Mouse (Mus musculus) stomach, embryonic 15.5 days (tissue): ENCODE measurements around the gene Wdr49. TPM values are rescaled to one million over a fixed set of nuclear protein-coding genes. Genes with fewer than 3 reads are reported as not detected.
"Not testable (repeated sequence)": the region's sequence is repeated elsewhere in the genome, so short reads cannot be mapped to it uniquely, and the experiment has no call there.

ENCODE experiments used
- ATAC-seq: fragments of 200-750 bp; cut with Nextera tagmentation; 2 replicates; pipeline ENCODE4 v1.8.0; 2017; ENCODE audit warnings: low read depth, moderate number of reproducible peaks, moderate TSS enrichment; ENCODE audit not compliant: insufficient read depth, low FRiP score
- H3K27ac ChIP-seq: fragments of 300-500 bp; sonication (generic); 2 replicates; pipeline ENCODE4 v1.5.1; 2015; ENCODE audit warnings: mild to moderate bottlenecking, inconsistent platforms
- H3K27me3 ChIP-seq: fragments of 300-500 bp; sonication (generic); replicated peaks from 2 replicates; pipeline ENCODE4 v1.6.1; 2015; ENCODE audit warnings: inconsistent platforms
- H3K36me3 ChIP-seq: fragments of 300-500 bp; sonication (generic); 2 replicates; pipeline ENCODE4 v1.6.1; 2015; ENCODE audit warnings: inconsistent platforms
- H3K4me1 ChIP-seq: fragments of 300-500 bp; sonication (generic); 2 replicates; pipeline ENCODE4 v1.6.1; 2015; ENCODE audit warnings: inconsistent platforms
- H3K4me2 ChIP-seq: fragments of 300-500 bp; sonication (generic); 2 replicates; pipeline ENCODE4 v1.6.1; 2015; ENCODE audit warnings: mild to moderate bottlenecking, inconsistent platforms
- H3K4me3 ChIP-seq: fragments of 300-500 bp; sonication (generic); replicated peaks from 2 replicates; pipeline ENCODE4 v1.5.1; 2015; ENCODE audit warnings: inconsistent platforms
- H3K9ac ChIP-seq: fragments of 300-500 bp; sonication (generic); 2 replicates; pipeline ENCODE4 v1.6.1; 2015; ENCODE audit warnings: inconsistent platforms
- H3K9me3 ChIP-seq: fragments of 300-500 bp; sonication (generic); 2 replicates; pipeline ENCODE4 v1.6.1; 2016; ENCODE audit warnings: inconsistent platforms
- WGBS: fragments of 180-500 bp; shearing (Covaris S2); methylation state at CpG from one replicate; pipeline ENCODE4 v1.1.7; 2015; 5-methylcytosine and 5-hydroxymethylcytosine counted together
- polyA plus RNA-seq: library from polyadenylated mRNA; unstranded; fragments of >200 nt; fragmentation: Nextera tagmentation; extraction: Ambion mirVana; gene quantifications from 2 replicates; pipeline ENCODE4 v1.2.1, GENCODE M21; 2015

Wdr49 gene
- polyA plus RNA-seq, 1 experiment from 2014 or later = not detected

DNA sequence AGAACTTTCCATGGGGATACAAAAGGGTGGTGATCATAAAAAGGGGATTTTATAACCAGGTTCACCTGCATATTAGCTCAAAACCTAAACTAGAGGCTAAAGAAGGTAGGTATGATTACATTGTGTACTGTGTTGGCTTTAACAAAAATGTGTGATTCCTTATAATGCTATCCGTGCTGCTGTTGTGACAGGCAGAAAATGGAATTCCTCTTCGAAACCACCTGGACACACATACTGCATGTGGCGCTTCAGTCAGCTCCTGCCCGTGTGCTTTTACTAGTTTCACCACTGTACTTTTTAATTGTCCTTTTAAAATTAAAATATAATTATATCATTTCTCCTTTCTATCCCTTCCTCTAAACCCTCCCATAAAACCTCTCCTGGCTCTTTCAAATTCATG is 86.0 kb downstream of the Wdr49 start:
- ATAC-seq = no peak
- Histone ChIP-seq H3K4me3 (no peak overlapping the region), H3K9me3 (no peaks in the 10 kb centered on the region), H3K27ac (no peak overlapping the region), H3K4me1 (no peaks in the 10 kb centered on the region), H3K4me2 (no peak overlapping the region), H3K27me3 (no peaks in the 10 kb centered on the region), H3K36me3 (no peaks in the 10 kb centered on the region), H3K9ac (no peak overlapping the region)
- 86% methylated on average over 4 of the region's 4 CpGs for WGBS

DNA sequence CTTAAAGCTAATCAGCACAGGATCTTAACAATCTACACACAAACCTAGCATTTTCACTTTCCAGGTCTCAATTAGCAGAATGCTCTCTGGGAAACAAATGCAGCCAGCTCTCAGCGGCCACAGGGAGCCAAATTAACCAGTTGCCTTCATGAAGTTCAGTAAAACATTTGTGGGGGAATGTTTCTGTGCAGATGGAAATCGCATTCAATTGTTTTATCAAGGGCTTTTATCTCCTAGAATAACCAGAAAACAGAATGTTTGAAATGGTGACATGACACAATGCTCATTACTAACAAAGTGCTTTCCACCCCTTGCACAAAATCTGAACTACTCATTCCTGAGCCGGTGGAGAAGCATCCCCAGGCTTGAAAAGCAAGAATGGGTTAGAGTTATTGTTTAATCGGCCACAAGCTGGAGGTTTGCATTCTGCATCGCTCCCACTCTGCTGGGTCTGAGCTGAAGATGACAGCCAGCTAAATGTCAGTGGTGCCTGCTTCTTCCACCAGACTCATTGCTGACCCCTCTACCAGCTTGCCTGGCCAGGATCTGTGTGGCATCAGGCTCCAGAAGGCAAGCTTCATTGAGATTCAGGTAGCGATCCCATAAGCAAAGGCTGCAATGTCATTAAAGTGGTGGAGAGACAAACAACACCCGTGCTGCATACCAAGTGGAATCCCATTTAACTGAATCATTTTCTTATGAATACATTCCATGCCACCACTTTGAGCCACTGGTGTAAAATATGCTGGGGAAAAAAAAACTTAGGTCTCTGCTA is 86.6 kb downstream of the Wdr49 start:
- no peaks in the 10 kb centered on the region for H3K27me3 ChIP-seq
- no peak overlapping the region for H3K4me3 ChIP-seq
- H3K9ac ChIP-seq = no peak overlapping the region
- H3K4me2 ChIP-seq = no peak overlapping the region
- H3K27ac ChIP-seq = no peak overlapping the region
- H3K4me1 ChIP-seq = no peaks in the 10 kb centered on the region
- no peaks in the 10 kb centered on the region for H3K36me3 ChIP-seq
- ATAC-seq = no peak
- WGBS = 68% methylated on average over 7 of the region's 7 CpGs
- no peaks in the 10 kb centered on the region for H3K9me3 ChIP-seq

DNA sequence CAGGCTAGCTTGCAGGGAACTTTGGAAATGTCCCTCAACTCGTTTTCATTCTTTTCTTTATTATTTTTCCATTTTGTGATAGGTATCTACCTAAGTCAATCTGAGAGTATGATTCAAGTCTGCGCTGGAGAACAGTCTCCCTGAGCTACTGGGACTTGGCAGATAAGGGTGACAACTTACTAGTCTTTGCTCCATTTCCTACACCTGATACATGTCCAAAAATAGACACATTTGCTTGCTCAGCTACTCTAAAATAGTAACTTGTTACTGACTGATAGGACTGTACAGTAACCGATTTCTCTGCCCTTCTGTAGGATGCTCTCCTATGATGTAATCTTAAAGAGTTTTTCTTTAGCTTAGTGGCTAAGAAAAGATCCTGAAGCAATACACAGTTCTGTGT is 87.5 kb downstream of the Wdr49 start:
- ATAC-seq = no peak
- H3K36me3 ChIP-seq = no peaks in the 10 kb centered on the region
- no peak overlapping the region for H3K9ac ChIP-seq
- H3K9me3 ChIP-seq = no peaks in the 10 kb centered on the region
- no peaks in the 10 kb centered on the region for H3K27me3 ChIP-seq
- no peak overlapping the region for H3K27ac ChIP-seq
- H3K4me1 ChIP-seq = no peaks in the 10 kb centered on the region
- no peak overlapping the region for H3K4me2 ChIP-seq
- H3K4me3 ChIP-seq = no peak overlapping the region
- WGBS = 66% methylated on average over 3 of the region's 3 CpGs

DNA sequence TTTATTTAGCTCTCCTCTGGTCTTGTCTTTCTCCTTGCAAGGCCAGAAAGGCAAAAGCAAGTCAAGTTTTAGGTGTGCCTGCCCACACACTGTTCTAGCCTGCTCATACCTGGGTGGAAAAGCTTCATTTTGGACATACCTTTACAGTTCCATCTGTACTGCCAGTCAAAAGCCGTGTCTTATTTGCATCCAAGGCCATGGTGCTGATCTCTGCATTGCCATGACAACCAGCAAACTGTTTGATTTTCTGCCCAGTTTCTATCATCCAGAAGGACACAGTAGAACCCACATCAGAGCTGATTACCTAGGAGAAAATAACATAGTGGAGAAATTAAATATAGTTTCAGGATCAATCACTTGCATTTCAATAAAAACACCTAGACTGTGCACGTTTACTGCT is 100.2 kb downstream of the Wdr49 start:
- Histone ChIP-seq H3K27ac (no peak overlapping the region), H3K4me2 (no peak overlapping the region), H3K4me1 (no peaks in the 10 kb centered on the region), H3K9ac (no peak overlapping the region), H3K4me3 (no peak overlapping the region), H3K9me3 (no peaks in the 10 kb centered on the region), H3K36me3 (no peaks in the 10 kb centered on the region), H3K27me3 (no peaks in the 10 kb centered on the region)
- 50% methylated on average over 2 of the region's 2 CpGs for WGBS
- ATAC-seq = no peak

DNA sequence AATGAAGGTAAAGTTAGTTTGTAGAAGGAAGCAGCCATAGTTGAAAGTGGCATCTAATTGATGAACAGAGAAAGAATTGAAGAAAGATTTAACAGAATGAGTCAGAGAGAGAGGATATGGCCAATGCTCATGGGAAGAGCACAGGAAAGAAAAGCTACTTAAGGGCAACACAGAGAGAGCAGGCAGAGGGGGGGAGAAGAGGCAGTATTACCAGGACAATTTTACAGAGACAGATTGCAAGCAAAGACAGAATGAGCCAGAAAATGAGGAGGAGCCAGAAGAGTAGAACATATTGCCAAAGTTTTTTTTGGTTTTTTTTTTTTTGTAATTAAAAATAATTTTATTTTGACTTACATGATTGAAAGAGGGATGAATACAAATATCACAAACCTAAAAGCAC is 128.0 kb downstream of the Wdr49 start:
- H3K9ac ChIP-seq = no peak overlapping the region
- no peak overlapping the region for H3K4me3 ChIP-seq
- no peak for ATAC-seq
- H3K4me2 ChIP-seq = no peak overlapping the region
- H3K9me3 ChIP-seq = no peaks in the 10 kb centered on the region
- no peaks in the 10 kb centered on the region for H3K36me3 ChIP-seq
- H3K4me1 ChIP-seq = no peaks in the 10 kb centered on the region
- H3K27ac ChIP-seq = no peak overlapping the region
- no peaks in the 10 kb centered on the region for H3K27me3 ChIP-seq

DNA sequence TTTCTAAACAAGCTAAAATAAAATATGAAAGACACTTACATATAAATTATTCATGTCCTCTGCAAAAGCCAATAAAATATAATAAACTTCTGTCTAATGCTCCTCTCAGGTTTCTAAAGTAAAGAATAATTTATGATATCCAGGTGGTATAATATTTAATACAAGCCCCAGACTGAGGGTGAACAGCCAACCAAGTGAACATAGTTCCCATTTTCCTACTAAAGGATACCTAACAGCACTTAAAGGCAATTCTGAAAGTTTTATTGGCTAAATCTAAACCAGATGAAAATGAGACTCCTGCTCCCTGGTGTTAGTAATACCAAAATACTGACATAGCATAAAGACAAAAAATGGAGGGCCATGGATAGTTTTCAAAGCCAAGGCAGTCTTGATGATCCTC is 144.8 kb downstream of the Wdr49 start:
- Histone ChIP-seq H3K36me3 (no peaks in the 10 kb centered on the region), H3K4me2 (no peak overlapping the region), H3K27me3 (no peaks in the 10 kb centered on the region), H3K27ac (no peak overlapping the region), H3K9me3 (no peaks in the 10 kb centered on the region), H3K4me3 (no peak overlapping the region), H3K9ac (no peak overlapping the region), H3K4me1 (no peaks in the 10 kb centered on the region)
- ATAC-seq = no peak

DNA sequence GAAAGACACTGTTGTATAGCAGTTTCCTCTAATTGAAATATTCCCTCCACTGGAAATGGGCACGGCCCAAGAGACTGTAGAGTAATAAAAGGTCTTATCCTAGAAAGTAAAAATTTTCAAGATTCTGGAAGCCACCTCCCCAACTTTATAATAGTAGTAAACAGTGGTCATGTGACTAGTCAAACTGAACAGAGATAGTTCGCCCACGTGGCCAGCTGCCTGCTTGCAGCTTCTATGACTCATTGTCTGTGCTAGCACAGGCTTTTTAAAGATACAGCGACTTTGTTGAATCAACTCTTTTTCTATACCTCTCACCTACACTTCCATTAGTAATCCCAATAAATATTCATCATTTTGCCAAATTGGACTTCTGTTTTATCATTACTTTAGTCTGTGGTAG is 161.0 kb downstream of the Wdr49 start:
- H3K27me3 ChIP-seq = no peaks in the 10 kb centered on the region
- H3K9me3 ChIP-seq = no peaks in the 10 kb centered on the region
- 69% methylated on average over 4 of the region's 4 CpGs for WGBS
- no peak overlapping the region for H3K4me2 ChIP-seq
- H3K4me1 ChIP-seq = no peaks in the 10 kb centered on the region
- no peak for ATAC-seq
- H3K9ac ChIP-seq = no peak overlapping the region
- no peaks in the 10 kb centered on the region for H3K36me3 ChIP-seq
- no peak overlapping the region for H3K4me3 ChIP-seq
- H3K27ac ChIP-seq = no peak overlapping the region

DNA sequence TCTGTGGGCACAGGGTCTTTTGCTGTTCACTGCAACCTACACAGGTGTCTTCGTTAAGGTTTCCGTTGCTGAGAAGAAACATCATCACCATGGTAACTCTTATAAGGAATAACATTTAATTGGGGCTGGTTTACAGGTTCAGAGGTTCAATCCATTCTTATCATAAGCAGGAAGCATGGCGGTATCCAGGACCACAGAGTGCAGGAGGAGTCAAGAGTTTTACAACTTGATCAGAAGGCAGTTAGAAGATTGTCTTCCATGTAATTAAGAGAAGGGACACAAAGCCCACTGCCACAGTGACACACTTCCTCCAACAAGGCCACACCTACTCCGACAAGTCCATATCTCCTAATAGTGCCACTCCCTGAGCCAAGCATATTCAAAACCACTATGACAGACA is 173.1 kb downstream of the Wdr49 start:
- no peak overlapping the region for H3K27ac ChIP-seq
- H3K4me2 ChIP-seq = no peak overlapping the region
- H3K36me3 ChIP-seq = no peaks in the 10 kb centered on the region
- no peak overlapping the region for H3K9ac ChIP-seq
- no peaks in the 10 kb centered on the region for H3K9me3 ChIP-seq
- H3K4me1 ChIP-seq = no peaks in the 10 kb centered on the region
- WGBS = 82% methylated on average over 4 of the region's 4 CpGs
- H3K4me3 ChIP-seq = no peak overlapping the region
- no peaks in the 10 kb centered on the region for H3K27me3 ChIP-seq
- ATAC-seq = no peak

DNA sequence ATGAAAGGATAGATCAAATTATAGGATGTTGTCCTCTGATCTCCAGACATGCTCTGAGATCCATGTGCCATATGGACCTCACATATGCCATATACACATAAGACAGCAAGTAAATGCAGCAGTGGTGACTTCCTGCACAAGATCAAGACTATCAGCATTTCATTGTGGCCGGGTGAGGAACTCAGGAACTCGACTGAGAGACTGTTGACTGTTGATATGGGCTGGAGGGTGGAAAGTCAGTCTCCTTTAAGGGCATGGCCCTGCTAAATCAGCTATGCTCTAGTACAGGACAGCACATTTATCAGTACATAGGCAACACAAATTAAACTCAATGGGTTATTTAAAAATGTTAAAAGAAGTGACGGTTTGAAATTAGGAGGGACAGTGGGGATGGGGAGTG is 173.7 kb downstream of the Wdr49 start:
- 67% methylated on average over 3 of the region's 3 CpGs for WGBS
- H3K4me1 ChIP-seq = no peaks in the 10 kb centered on the region
- H3K9ac ChIP-seq = no peak overlapping the region
- H3K36me3 ChIP-seq = no peaks in the 10 kb centered on the region
- H3K9me3 ChIP-seq = no peaks in the 10 kb centered on the region
- H3K27me3 ChIP-seq = no peaks in the 10 kb centered on the region
- no peak overlapping the region for H3K4me3 ChIP-seq
- no peak overlapping the region for H3K4me2 ChIP-seq
- no peak overlapping the region for H3K27ac ChIP-seq
- no peak for ATAC-seq

DNA sequence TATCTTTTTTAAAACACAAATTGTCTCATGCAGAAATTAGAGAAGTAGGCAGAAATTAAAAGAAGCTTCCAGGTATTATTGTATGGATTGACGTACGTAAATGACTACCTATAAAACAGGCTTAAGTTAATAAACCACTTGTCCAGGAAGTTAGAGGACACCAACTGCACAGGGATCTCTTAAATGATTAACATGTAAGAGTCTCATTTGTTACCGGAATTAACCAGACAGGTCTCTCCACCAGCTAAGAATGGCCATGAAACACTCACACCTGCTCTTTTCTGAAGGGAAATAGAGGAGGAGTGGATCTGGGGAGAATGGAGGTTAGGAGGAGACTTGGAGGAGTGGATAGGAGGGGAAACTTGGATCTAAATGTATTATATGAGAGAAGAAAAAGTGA is 176.4 kb downstream of the Wdr49 start:
- no peaks in the 10 kb centered on the region for H3K36me3 ChIP-seq
- no peak overlapping the region for H3K4me2 ChIP-seq
- no peak for ATAC-seq
- H3K4me1 ChIP-seq = no peaks in the 10 kb centered on the region
- H3K9me3 ChIP-seq = no peaks in the 10 kb centered on the region
- WGBS = 84% methylated on average over 3 of the region's 3 CpGs
- no peak overlapping the region for H3K27ac ChIP-seq
- no peak overlapping the region for H3K9ac ChIP-seq
- no peaks in the 10 kb centered on the region for H3K27me3 ChIP-seq
- H3K4me3 ChIP-seq = no peak overlapping the region

DNA sequence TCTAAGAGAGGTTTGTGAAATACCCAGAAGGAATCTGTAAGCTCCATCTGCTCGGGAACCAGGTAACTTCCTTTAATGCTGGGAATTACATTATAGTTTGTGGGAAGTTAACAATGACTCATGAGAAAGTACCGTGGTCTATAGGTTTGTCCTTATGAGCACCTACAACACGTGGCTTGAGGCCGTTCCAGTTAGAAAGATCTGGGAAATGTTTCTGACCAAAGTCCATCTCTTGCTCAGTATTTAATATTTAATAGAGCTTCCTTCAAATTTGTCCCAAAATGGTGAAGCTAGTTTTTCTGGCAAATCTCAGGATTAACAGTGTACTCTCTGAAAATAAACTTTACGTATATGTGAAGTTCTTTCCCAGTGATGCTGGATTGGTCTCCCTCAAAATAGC is 177.3 kb downstream of the Wdr49 start:
- 89% methylated on average over 5 of the region's 5 CpGs for WGBS
- Histone ChIP-seq H3K36me3 (no peaks in the 10 kb centered on the region), H3K27me3 (no peaks in the 10 kb centered on the region), H3K4me2 (no peak overlapping the region), H3K9ac (no peak overlapping the region), H3K4me3 (no peak overlapping the region), H3K9me3 (no peaks in the 10 kb centered on the region), H3K27ac (no peak overlapping the region), H3K4me1 (no peaks in the 10 kb centered on the region)
- no peak for ATAC-seq

DNA sequence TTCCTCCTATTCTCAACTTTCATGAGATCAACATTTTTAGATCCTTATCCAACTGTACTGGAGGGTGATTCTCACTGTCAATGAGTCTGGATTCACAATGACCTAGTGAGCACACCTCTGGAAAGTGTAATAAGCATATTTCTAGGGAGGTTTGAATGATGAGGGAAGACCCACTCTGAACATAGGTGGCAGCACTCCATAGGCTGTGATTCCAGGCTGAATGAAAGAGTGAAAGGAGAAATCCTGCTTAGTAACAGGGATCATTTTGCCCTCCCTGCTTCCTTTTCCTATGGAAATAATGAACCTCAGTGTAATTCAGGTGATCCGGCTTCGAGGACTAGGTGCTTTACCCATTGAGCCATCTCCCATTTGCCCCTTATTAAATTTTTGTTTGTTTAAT is 180.9 kb downstream of the Wdr49 start:
- ATAC-seq = no peak
- no peak overlapping the region for H3K4me3 ChIP-seq
- no peak overlapping the region for H3K9ac ChIP-seq
- WGBS = 86% methylated on average over 2 of the region's 2 CpGs
- no peaks in the 10 kb centered on the region for H3K9me3 ChIP-seq
- H3K27ac ChIP-seq = no peak overlapping the region
- no peaks in the 10 kb centered on the region for H3K27me3 ChIP-seq
- H3K36me3 ChIP-seq = no peaks in the 10 kb centered on the region
- H3K4me1 ChIP-seq = no peaks in the 10 kb centered on the region
- H3K4me2 ChIP-seq = no peak overlapping the region

DNA sequence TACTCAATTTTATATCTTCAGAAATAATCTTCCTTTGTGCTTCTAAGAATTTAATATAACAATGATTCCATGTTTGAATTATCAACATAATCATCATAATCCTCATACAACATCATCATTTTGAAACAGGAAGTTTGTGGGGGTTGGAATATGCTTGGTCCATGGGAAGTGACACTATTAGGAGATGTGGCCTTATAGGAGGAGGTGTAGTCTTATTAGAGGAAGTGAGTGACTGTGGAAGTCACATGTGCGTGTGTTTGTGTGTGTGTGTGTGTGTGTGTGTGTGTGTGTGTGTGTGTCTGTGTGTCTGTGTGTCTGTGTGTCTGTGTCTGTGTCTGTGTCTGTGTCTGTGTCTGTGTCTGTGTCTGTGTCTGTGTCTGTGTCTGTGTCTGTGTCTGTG is 182.5 kb downstream of the Wdr49 start:
- H3K9ac ChIP-seq, H3K4me3 ChIP-seq, H3K36me3 ChIP-seq, H3K4me2 ChIP-seq, H3K9me3 ChIP-seq, ATAC-seq, H3K4me1 ChIP-seq, H3K27ac ChIP-seq, H3K27me3 ChIP-seq: not testable (repeated sequence)
- 65% methylated on average over 1 of the region's 1 CpGs for WGBS
